Mouse (Mus musculus) kidney, postnatal 14 days (tissue): ENCODE results near the gene Mettl16.

ENCODE experiments used
- DNase-seq: peaks from one replicate; pipeline ENCODE4 v3.0.0; 2022; ENCODE audit warnings: mixed read lengths

The Mettl16 gene

GRCm38 (mm10) chr11:74770595-74771207, at the start of gene Mettl16:
Gene Mettl16, plus strand, starts transcription at chr11:74770830.
- DNase-seq, result peak; percentile 97

- no peak for DNase-seq
These were observed 49.5 kb upstream of the Mettl16 start for GRCm38 (mm10) chr11:74721141-74721540.

- no peak for DNase-seq
These were observed 48.7 kb upstream of the Mettl16 start for GRCm38 (mm10) chr11:74721971-74722370.

GRCm38 (mm10) chr11:74723357-74724234, 47.0 kb upstream of the Mettl16 start:
- DNase-seq, result peak; percentile 91

- peak; percentile 98 for DNase-seq
These were observed 46.3 kb upstream of the Mettl16 start, which contains the start of gene Pafah1b1 for GRCm38 (mm10) chr11:74724235-74724791. Gene Pafah1b1, minus strand, starts transcription at chr11:74724670.

- DNase-seq, result no peak
These were observed 45.4 kb upstream of the Mettl16 start for GRCm38 (mm10) chr11:74725181-74725580.

DNA sequence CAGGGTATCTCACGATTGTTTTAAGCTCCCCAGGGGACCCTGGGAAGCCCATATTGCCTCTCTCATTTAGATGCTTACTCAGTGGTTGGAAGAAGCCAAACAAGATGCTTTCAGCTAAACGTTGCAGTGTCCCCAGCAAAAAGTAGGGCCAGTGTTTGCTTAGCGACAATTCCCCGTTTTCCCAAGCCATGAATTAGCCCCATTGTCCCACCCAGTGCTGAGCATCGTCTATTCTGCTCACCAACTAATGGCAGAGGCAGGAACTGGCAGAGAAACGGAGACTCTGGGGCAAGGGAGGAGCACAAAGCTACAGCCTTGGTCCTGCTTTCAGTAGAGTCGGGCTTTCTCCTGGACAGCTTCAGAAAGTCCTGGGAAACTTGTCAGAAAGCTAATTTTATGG, 35.7 kb upstream of the Mettl16 start:
- no peak for DNase-seq

- peak; percentile 37 for DNase-seq
These were observed 32.8 kb upstream of the Mettl16 start for GRCm38 (mm10) chr11:74737861-74738260.

DNA sequence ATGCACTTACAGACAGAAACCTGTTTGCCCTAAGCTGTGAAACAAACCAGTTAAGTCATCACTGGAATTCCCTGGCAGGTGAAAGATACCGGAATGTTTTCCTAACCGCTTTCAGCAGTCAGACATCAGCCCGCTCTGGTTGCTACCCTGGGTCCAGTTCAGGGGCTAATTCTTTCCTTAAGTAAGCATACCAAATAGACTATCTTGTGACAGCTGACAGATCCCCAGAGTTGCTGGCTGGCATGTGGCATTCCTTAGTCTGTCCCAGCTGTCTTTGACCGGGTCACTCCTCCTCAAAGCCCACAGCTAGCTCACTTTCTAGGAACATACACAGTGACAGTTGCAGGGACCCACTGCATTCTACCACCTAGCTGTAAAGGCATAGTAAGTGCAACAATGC, 22.6 kb upstream of the Mettl16 start:
- peak; percentile 17 for DNase-seq

DNA sequence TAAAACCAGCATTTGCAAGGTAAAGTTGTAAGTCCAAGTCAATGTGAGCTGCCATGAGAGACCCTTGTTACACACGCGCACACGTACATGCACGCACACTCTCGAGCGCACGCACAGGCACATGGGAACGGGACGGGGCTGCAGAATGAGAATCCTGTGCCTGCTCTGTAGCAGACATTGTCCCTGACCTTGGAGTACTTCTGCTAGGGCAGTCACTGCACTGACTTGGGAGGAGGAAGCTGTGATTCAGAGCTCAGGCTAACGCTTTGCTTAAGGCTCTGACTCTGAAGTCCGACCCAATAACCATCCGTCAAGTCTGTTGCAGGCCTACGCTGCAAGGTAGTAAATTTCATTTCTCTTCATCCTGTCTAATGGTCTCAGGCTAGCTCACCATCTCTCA, 21.4 kb upstream of the Mettl16 start:
- DNase-seq, result no peak

DNA sequence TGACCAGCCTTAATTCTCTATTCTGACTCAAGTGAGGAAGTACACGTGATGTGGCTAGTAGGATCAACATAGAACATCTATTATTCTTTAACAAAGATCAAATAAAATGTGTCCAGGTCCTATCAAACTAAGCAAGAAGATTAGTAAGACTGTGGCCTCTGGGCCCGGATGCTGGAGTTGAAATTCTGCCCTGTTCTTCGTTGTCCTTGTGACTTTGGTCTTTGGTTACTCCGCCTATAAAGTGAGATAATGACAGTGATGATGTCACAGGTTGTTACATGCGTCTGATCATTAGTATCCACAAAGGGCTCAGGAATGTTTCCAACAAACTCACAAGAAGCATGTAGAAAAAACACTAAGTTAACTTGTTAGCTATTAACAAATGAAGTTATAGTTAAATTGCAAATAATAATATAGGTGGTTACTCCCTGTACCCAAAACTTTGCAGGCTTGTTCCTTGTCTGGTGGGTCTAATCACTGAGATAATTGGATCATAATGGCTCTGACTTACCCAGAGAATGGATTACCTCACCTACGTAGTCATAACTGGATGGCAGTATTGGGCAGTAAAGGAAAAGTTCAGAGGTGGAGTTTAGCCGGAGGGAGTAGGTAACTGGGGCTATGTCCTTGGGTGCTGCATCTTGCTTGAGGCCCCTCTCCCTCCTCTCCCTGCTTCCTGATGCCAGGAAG, 19.8 kb upstream of the Mettl16 start:
- no peak for DNase-seq

DNA sequence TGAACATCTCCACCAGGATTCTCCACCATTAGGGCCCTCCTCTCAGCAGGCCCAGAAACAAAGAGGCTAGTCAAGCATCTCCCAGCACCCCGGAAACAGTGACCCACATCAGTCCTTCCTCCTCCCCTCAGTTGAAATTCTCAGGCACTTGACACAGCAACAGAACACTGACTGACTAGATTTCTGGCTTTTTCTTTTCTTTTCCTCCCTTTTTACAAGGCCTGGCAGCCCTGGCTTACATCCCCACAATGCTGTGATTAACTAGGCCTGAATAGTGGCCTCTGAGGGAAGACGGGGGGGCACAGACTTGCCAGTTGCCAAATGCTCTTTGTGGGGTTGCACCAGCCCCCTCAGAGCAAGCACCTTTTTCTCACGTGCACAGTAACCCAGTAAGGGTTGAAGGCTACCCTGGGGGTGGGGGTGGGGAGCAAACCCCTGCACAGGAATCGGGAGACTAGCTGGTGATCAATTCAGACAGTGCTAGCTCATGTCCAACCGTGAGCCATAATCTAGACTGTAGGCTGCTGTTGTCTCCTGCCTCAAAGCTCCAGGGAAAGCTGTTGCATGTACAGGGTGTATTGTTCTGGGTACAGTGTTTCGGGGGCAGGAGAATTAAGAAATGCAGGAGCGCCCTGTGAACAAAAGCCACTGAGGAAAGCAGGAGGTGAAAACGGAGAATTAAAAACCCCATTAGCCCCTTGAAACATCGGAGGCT, 19.1 kb upstream of the Mettl16 start:
- DNase-seq, result no peak

GRCm38 (mm10) chr11:74756631-74757030, 14.0 kb upstream of the Mettl16 start:
- peak; percentile 17 for DNase-seq

DNA sequence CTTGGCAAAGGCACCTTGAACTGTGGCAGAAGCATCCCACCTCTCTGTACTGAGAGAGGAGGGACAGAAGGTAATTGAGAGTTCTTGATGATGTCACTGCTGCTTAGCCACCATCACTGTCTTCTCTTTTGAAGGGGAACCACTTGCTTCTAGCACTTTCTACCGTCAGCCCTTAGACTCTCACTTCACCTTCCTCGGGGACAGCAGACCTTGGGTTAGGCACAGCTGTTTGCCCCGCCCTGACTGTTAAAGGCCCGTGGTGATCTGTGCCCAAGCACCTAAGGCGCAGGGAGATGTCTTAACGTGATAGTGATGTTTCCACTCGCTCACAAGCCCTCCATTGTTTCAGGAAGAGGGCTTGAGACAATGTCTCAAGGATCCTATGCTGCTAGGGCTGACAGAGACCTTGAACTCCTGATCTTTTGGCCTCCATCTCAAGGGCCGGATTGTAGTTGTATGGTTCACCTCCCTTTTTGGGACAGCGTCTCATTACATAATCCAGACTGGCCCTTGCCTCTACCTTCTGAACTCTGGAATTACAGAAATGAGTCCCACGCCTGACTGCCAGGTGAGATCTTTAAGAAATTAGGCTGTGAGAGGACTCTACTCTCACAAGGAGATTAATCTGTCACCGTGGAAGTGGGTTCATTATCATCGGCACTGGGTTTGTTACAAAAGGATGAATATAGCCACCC, 9.5 kb upstream of the Mettl16 start:
- DNase-seq, result no peak

DNA sequence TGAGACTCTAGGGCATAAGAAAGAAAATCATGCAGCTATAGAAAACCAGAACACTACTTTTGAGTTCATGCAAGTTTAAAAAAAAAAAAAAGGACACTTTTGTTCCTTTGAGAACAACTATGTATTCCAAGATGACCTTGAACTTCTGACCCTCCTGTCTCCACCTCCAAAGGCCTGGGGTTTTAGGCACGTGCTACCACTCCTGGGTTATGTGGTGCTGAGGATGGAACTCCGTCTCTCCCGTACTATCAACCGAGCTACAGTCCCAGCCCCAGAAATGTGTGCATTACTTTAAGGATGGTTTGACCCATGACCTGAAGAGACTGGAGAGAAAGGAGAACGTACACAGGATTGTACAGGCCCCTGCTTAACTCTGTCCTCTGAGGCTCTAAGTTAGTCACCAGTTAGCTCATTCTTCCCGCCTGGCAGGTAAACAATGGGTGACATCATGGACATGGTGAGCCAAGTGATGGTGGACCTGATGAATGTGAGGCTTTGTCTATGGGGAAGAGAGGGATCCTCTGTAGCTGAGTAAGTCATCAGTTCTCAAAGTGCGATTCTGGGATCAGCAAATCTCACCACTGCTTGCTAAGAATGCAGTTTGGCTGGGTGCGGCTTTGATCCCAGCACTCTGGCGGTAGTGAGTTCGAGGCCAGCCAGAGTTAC, 6.5 kb upstream of the Mettl16 start:
- no peak for DNase-seq

DNA sequence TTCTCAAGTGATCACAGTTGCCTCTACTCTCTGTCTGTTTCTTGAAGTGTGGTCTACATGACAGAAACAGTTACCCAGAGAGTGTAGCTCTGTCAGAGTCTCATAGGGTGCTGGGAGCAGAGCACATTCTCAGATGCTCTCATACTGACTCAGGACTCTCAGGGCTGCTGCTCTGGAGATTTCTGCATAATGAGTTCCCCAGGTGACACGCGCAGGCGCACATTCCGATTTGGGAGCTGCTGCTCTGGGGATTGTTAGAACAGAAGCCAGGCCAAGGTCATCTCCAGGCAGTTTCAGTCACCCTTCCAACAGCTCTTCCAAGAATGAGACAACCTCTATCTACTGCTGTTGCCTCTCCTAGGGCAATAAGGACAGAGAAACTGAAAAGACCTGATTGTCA, 3.2 kb upstream of the Mettl16 start:
- peak; percentile 40 for DNase-seq

- peak; percentile 44 for DNase-seq
These were observed 2.6 kb upstream of the Mettl16 start for GRCm38 (mm10) chr11:74768045-74768444.

DNA sequence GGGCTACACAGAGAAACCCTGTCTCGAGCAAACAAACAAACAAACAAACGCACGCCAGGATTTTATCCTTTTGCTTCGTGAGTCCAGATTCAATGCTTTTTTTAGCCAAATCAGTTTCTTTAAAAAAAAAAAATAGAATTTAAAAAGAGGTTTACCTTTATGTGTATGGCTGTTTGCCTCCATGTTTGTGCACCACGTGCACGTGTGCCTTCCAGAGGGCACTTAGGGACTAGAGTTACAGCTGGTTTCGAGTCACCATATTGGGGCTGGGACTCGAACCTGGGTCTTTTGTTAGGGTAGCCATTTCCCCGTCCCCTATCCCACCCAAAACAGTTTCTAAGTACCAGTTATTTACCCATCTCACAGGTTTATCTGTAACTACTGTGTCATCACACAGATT, 593 bp upstream of the Mettl16 start:
- DNase-seq, result no peak

GRCm38 (mm10) chr11:74771234-74771633, 604 bp downstream of the Mettl16 start:
- no peak for DNase-seq

GRCm38 (mm10) chr11:74771650-74772049, 1.0 kb downstream of the Mettl16 start:
- DNase-seq, result no peak

DNA sequence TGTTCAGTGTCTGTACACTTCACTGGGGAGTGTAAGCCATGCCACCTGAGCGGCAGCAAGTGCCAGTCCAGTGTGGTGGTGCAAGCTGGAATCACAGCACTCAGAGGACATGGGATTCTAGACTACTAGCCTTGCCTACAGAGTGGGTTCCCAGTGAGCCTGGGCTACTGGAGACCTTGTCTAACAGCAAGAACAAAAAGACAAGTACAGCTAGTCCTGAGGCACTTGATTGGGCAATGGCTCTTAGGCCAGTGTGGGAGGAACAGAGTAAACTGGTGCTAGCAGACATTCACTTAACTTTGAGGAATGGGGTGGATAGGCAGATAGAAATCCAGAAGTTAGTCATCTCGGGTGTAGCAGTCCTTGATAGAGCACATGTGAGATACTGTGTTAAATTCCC, 1.8 kb downstream of the Mettl16 start:
- no peak for DNase-seq
